Mouse (Mus musculus) CD4-positive, CD25-positive, alpha-beta regulatory T cell (primary cell): ENCODE data around the gene Gsc. TPM values are rescaled to one million over a fixed set of nuclear protein-coding genes. Genes with fewer than 3 reads are reported as not detected.

Experiments
- polyA plus RNA-seq: library from polyadenylated mRNA; unstranded; fragments of 100-300 nt; shearing (Covaris generic); gene quantifications from one replicate; pipeline ENCODE4 v1.2.1, GENCODE M21; 2017

Gene Gsc
- not detected for polyA plus RNA-seq

GRCm38 (mm10) chr12:104472601-104473424 is at the start of gene Gsc:
Gene Gsc, minus strand, starts transcription at chr12:104473330.

Other genes with a start within 250 kb of the Gsc start
- gene Serpina3g, start 237.1 kb downstream of the Gsc start, polyA plus RNA-seq, result 133 TPM
- not detected for gene Serpina3i, start 210.2 kb downstream of the Gsc start, polyA plus RNA-seq
- not detected for gene Serpina3j, start 158.8 kb downstream of the Gsc start, polyA plus RNA-seq
- gene Serpina3k, start 134.8 kb downstream of the Gsc start, polyA plus RNA-seq, result not detected
- gene Serpina3m, start 134.8 kb downstream of the Gsc start, polyA plus RNA-seq, result not detected
- gene Serpina3n, start 66.6 kb downstream of the Gsc start, polyA plus RNA-seq, result not detected